ENCODE assay signal across 9 mouse cellular contexts in the genomic region with DNA sequence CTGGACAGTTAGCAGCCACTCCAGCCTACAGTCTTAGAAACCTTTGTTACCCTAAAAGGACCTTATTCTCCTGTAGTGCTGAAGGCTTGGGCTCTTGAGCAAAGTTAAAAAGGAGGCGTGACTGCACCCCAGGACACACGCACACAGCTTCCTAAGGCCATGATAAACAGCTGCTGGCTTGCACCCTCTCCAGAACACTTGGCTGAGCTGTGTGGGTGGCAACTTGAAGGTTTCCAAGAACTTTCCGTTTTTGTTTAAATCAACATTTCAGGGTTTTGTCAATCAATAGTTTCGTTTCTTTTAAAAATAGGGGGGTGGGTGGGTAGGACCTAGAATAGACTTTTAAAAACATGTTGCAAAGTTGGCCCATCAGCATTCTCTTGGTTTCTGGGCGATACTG. TPM values are rescaled to one million over a fixed set of nuclear protein-coding genes. Genes with fewer than 3 reads are reported as not detected.
A peak's percentile ranks its signal among the peaks of the same experiment; 100 is the strongest.
DNase-seq lines count a peak whose midpoint lies in the region; ATAC-seq and TF ChIP-seq lines count a peak whose summit lies in the region.
"Had no signal": no experiment of that assay in that cellular context is flagged by ENCODE, and none has a peak within 500 bp of the region (broad histone marks: within the 10 kb centered on the region; RNA-seq: fewer than 3 reads in every experiment).

No protein-coding gene starts in this region.

- peak overlapping the region; percentile 59 for H3K4me3 ChIP-seq in kidney, embryonic 16.5 days (ENCODE audit: low read length)
- peak overlapping the region; percentile 56 for H3K4me3 ChIP-seq in heart, embryonic 15.5 days
- H3K4me3 ChIP-seq in liver, embryonic 13.5 days (replicated peaks), result no peak overlapping the region
- peak overlapping the region; percentile 52 for H3K4me3 ChIP-seq in olfactory bulb, adult 2 months (ENCODE audit: insufficient read depth, low read depth, low read length)

- peaks cover 3% of the 10 kb centered on the region; the same call in 1 of the 2 replicates for H3K27me3 ChIP-seq in kidney, embryonic 16.5 days (ENCODE audit: insufficient read depth, low read length)
- peaks cover 15% of the 10 kb centered on the region; the same call in 1 of the 2 replicates for H3K27me3 ChIP-seq in heart, embryonic 15.5 days
- peaks cover 11% of the 10 kb centered on the region for H3K27me3 ChIP-seq in liver, embryonic 13.5 days

- no peak for TF ChIP-seq POLR2A in olfactory bulb, adult 2 months (IDR thresholded peaks at IDR 0.05; ENCODE audit: insufficient read depth, low read depth, low read length)

- no peak for DNase-seq in kidney, postnatal 14 days
- DNase-seq in liver, embryonic 13.5 days, result no peak
- DNase-seq in c-Kit-positive CD71-positive TER-119-positive erythroid progenitor cells, embryonic 14.5 days (ENCODE audit: low spot score), result no peak
- DNase-seq in adrenal gland, postnatal 36 days, result no peak
- DNase-seq in thymus, postnatal 10 days (ENCODE audit: low spot score in 2 of 2), result no peak
- DNase-seq: thymus, postnatal 4 days had no signal

- ATAC-seq in kidney, embryonic 16.5 days (ENCODE audit: low FRiP score, low TSS enrichment), result no peak
- ATAC-seq in heart, embryonic 15.5 days (replicated peaks; ENCODE audit: insufficient number of reproducible peaks, insufficient read depth, low FRiP score, low read depth), result no peak
- ATAC-seq in liver, embryonic 13.5 days (ENCODE audit: low read depth), result no peak

- 0 out of 2 replicates have a peak, but pooled peaks cover 3% of the 10 kb centered on the region for H3K4me1 ChIP-seq in kidney, embryonic 16.5 days (ENCODE audit: insufficient read depth, low read length)
- peaks cover 15% of the 10 kb centered on the region for H3K4me1 ChIP-seq in heart, embryonic 15.5 days (replicated peaks)
- peaks cover 7% of the 10 kb centered on the region; the same call in 1 of the 2 replicates for H3K4me1 ChIP-seq in liver, embryonic 13.5 days (replicated peaks)
- peaks cover 16% of the 10 kb centered on the region for H3K4me1 ChIP-seq in olfactory bulb, adult 2 months (ENCODE audit: control insufficient read depth, insufficient read depth, low read length)

- peak overlapping the region; percentile 82 for H3K4me2 ChIP-seq in kidney, embryonic 16.5 days (replicated peaks; ENCODE audit: low read depth, low read length)
- H3K4me2 ChIP-seq in heart, embryonic 15.5 days, result peak overlapping the region; percentile 96
- H3K4me2 ChIP-seq in liver, embryonic 13.5 days, result peak overlapping the region; percentile 66

- H3K36me3 ChIP-seq in kidney, embryonic 16.5 days (ENCODE audit: insufficient read depth, low read length), result no peaks in the 10 kb centered on the region
- H3K36me3 ChIP-seq in heart, embryonic 15.5 days, result no peaks in the 10 kb centered on the region
- no peaks in the 10 kb centered on the region for H3K36me3 ChIP-seq in liver, embryonic 13.5 days

- H3K27ac ChIP-seq in kidney, embryonic 16.5 days (ENCODE audit: low read length), result no peak overlapping the region
- H3K27ac ChIP-seq in heart, embryonic 15.5 days, result no peak overlapping the region
- H3K27ac ChIP-seq in liver, embryonic 13.5 days, result no peak overlapping the region
- peak overlapping the region; percentile 47; the same call in 1 of the 2 replicates for H3K27ac ChIP-seq in olfactory bulb, adult 2 months (ENCODE audit: insufficient read depth, low read depth, low read length)

- no peak for TF ChIP-seq CTCF in olfactory bulb, adult 2 months (IDR thresholded peaks at IDR 0.05; ENCODE audit: insufficient read depth, low read depth, low read length)

- H3K9me3 ChIP-seq in kidney, embryonic 16.5 days (ENCODE audit: low read length), result no peaks in the 10 kb centered on the region
- no peaks in the 10 kb centered on the region for H3K9me3 ChIP-seq in heart, embryonic 15.5 days (replicated peaks)
- H3K9me3 ChIP-seq in liver, embryonic 13.5 days (replicated peaks), result no peaks in the 10 kb centered on the region

- WGBS in kidney, embryonic 16.5 days, result 48% methylated on average over 5 of the region's 5 CpGs
- 36% methylated on average over 5 of the region's 5 CpGs for WGBS in heart, embryonic 15.5 days
- 28% methylated on average over 5 of the region's 5 CpGs for WGBS in liver, embryonic 13.5 days (ENCODE audit: insufficient replicate concordance)
- 16% methylated on average over 5 of the region's 5 CpGs for WGBS in olfactory bulb, adult 2 months

- H3K9ac ChIP-seq in kidney, embryonic 16.5 days (replicated peaks; ENCODE audit: low read length), result peak overlapping the region; percentile 66; the same call in 1 of the 2 replicates
- 0 out of 2 replicates have a peak overlapping the region, but pooled peaks have one; percentile 51 for H3K9ac ChIP-seq in heart, embryonic 15.5 days
- H3K9ac ChIP-seq in liver, embryonic 13.5 days, result no peak overlapping the region

RNA-seq across cellular contexts. Expression of gene Sntg2, which starts 0.9 kb away (rescaled TPM):
- 6.0 and 7.8 TPM in 2 replicates for polyA plus RNA-seq in kidney, embryonic 16.5 days (2015; fragmentation: Nextera tagmentation; extraction: Ambion mirVana)
- polyA plus RNA-seq in heart, embryonic 15.5 days (2015; fragmentation: Nextera tagmentation; extraction: Ambion mirVana), result 5.0 and 5.8 TPM in 2 replicates
- polyA plus RNA-seq in liver, embryonic 13.5 days (2015; fragmentation: Nextera tagmentation; extraction: Ambion mirVana), result 0.29 and 0.32 TPM in 2 replicates
- not detected in 2 replicates for polyA plus RNA-seq in olfactory bulb, adult 2 months (2012; ENCODE audit: insufficient read depth, insufficient read length, low replicate concordance, missing spikeins)
- total RNA-seq in adrenal gland, postnatal 36 days (2021), result 1 to 10 TPM in 1 of 2 experiments, under 1 TPM in 1; 0.86 to 1.3 TPM
